Mouse (Mus musculus) embryonic stem cell, embryonic (primary cell): ENCODE results near the gene Rpl13a.

ENCODE experiments used
- CTCF ChIA-PET, 4 experiments: fragments of 300-600 bp in 2 of 4; fragments of 350-600 bp in 2 of 4; sonication (Branson Sonifier 250); formaldehyde crosslinking; loops; one replicate each; lab custom pipeline; 2022; ENCODE audit warnings: inconsistent platforms in 2 of 4; lab: Charles Lee
- POLR2A ChIA-PET, 4 experiments: fragments of 300-600 bp in 2 of 4; fragments of 350-600 bp in 2 of 4; sonication (Branson Sonifier 250); formaldehyde crosslinking; loops; one replicate each; lab custom pipeline; 2022; ENCODE audit warnings: antibody characterized with exemption in 4 of 4, inconsistent platforms in 1 of 4; lab: Charles Lee

Rpl13a gene

DNA sequence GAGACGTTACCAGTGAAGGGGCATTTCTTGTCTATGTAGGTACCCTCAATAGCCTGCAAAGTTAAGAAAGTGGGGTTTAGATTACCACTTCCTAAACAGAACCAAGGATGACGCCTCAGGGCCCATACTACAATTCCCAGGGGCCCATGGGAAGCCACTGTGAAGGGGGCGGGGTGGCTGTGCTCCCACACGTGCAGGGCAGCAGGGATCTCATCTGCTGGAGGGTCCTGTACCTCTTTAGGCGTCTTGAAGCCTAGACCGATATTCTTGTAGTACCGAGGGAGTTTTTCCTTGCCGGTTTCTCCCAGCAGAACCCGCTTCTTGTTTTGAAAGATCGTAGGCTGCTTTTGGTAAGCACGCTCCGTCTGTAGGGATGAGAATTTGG is 5.4 kb downstream of the Rpl13a start:
- POLR2A ChIA-PET: interaction anchor here (0.7 to 16.5 kb wide), 44 partner anchors 9 to 337 kb away, joined by 3 to 596 read pairs (median 5); partner anchors contain the start of genes Fcgrt (in 3 of the 4), Akt1s1 (in 2 of the 4), Aldh16a1 (in 2 of the 4) and Flt3l (in 2 of the 4)
- CTCF ChIA-PET: no interaction called here

- POLR2A ChIA-PET: interaction anchor here (0.6 to 16.5 kb wide), 36 partner anchors 7 to 520 kb away, joined by 3 to 596 read pairs (median 8); partner anchors contain the start of genes Fcgrt (in 3 of the 4), Flt3l (in 3 of the 4), Gm45713 (in 3 of the 4) and Akt1s1 (in 2 of the 4)
- CTCF ChIA-PET: no interaction called here
These were observed 5.9 kb downstream of the Rpl13a start for GRCm38 (mm10) chr7:45122561-45123185.

- ChIA-PET CTCF (interaction anchor here in 1 of 4 experiments (1.0 to 1.3 kb wide), 2 partner anchors 9 to 84 kb away, joined by 3 to 4 read pairs; no protein-coding TSS in a partner anchor), POLR2A (interaction anchor here (0.6 to 16.5 kb wide), 47 partner anchors 7 to 520 kb away, joined by 3 to 596 read pairs (median 6); partner anchors contain the start of genes Flt3l (in 3 of the 4), Gm45713 (in 3 of the 4), Rpl13a (in 3 of the 4) and Rras (in 3 of the 4))
These were observed 6.6 kb downstream of the Rpl13a start for GRCm38 (mm10) chr7:45121966-45122365.

DNA sequence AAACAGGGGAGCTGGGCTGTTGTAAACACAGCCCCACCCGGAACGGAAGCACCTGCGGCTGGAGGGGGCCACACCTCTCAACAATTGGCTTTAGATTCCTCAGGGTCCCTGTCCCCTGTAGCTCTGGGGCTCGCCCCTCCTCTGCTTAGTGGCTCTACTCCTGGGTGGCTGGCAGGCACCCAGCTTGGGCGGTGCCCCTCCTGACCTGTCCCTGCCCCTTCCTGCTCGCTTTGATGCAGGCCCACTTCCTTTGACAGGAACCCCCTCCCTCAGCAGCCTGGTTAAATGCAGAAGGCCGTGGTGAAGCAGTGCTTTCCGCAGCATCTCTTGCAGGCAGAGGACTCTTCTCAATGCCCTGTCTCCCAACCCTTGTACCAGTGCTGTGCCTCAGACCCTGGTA is 7.2 kb downstream of the Rpl13a start:
- ChIA-PET POLR2A (interaction anchor here (0.6 to 16.5 kb wide), 59 partner anchors 8 to 746 kb away, joined by 3 to 596 read pairs (median 5); partner anchors contain the start of genes Flt3l (in 3 of the 4), Gm45713 (in 3 of the 4), Rpl13a (in 3 of the 4) and Rras (in 3 of the 4)), CTCF (interaction anchor here in 1 of 4 experiments (1.0 to 1.3 kb wide), 2 partner anchors 9 to 83 kb away, joined by 3 to 4 read pairs; no protein-coding TSS in a partner anchor)

DNA sequence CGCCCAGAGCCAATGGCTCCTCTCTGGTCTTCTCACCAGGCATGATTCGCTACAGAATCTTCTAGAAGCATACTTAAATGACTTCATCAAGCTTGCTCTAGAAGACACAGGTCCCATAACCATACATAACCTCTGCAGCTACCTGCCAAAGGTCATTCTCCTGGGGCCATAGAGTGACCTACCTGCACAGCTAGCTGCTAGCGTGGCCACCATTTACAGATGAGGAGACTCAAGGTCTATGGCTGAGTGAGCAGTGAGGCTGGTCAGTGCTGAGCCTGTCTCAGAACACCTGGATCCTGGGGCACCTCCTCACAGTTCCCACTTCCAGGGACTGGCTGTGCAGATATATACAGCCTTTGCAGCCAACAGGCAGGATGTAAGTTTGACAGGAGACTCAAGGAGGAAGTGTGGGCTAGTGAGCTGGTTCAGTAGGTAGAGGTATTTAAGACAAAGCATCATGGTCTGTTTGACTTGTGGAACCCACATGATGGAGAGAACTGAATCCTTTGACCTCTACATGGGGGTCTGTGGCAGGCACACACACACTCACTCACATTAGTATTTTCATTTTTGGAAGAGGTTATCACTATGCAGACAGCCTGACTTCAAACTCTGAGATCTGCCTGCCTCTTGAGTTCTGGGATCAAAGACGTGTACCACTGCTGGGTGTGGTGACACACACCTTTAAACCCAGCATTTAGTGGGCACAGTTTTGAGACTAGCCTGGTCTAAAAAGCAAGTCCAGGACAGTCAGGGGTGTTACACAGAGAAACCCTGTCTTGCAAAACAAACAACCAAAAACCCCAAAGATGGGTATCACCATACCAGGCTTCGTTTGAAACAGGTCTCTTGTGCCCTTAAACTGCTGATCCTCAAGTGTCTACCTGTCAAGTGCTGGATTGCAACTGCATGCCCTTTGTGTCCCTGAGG is 8.5 kb downstream of the Rpl13a start:
- POLR2A ChIA-PET: interaction anchor here (0.6 to 16.5 kb wide), 58 partner anchors 9 to 523 kb away, joined by 3 to 596 read pairs (median 4); partner anchors contain the start of genes Fcgrt (in 3 of the 4), Rcn3 (in 3 of the 4), Rpl13a (in 3 of the 4) and Ppfia3 (in 2 of the 4)
- CTCF ChIA-PET: interaction anchor here in 2 of 4 experiments (0.8 to 1.3 kb wide), 3 partner anchors 17 to 82 kb away, joined by 3 to 4 read pairs (median 3); no protein-coding TSS in a partner anchor

DNA sequence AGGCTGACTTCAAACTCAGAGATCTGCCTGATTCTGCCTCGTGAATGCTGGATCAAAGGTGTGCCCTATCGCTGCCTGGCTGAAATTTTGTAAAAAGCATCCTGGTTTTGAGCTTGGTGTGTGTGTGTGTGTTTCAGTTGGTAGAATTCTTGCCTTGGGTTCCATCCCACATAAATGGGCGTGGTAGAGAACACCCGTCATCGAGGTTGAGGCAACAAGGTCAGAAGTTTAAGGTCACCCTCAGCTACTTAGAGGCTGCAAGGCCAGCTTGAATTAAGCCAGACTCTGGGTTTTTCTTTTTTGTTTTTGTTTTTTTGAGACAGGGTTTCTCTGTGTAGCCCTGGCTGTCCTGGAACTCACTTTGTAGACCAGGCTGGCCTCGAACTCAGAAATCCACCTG is 10.2 kb downstream of the Rpl13a start:
- ChIA-PET POLR2A (interaction anchor here (0.6 to 16.5 kb wide), 34 partner anchors 7 to 579 kb away, joined by 3 to 596 read pairs (median 4); partner anchors contain the start of genes Fcgrt (in 3 of the 4), Rpl13a (in 3 of the 4), Rcn3 (in 2 of the 4) and Aldh16a1 (in 1 of the 4)), CTCF (interaction anchor here in 1 of 4 experiments (1.3 kb wide), 1 partner anchor 44 kb away, joined by 3 read pairs; no protein-coding TSS in a partner anchor)

- ChIA-PET POLR2A (interaction anchor here (0.6 to 16.5 kb wide), 28 partner anchors 8 to 244 kb away, joined by 3 to 596 read pairs (median 5); partner anchors contain the start of genes Fcgrt (in 3 of the 4), Rpl13a (in 3 of the 4), Rcn3 (in 2 of the 4) and Ccdc155 (in 1 of the 4)), CTCF (no interaction called here)
These were observed 11.0 kb downstream of the Rpl13a start for GRCm38 (mm10) chr7:45117566-45117965.

- CTCF ChIA-PET: interaction anchor here in 2 of 4 experiments (0.6 to 1.6 kb wide), 4 partner anchors 8 to 85 kb away, joined by 3 to 6 read pairs (median 4); partner anchors contain the start of genes Aldh16a1 (in 1 of the 2) and Pih1d1 (in 1 of the 2)
These were observed 15.1 kb downstream of the Rpl13a start for GRCm38 (mm10) chr7:45113476-45113875.

GRCm38 (mm10) chr7:45112529-45112928 is 16.0 kb downstream of the Rpl13a start:
- ChIA-PET CTCF (interaction anchor here in 2 of 4 experiments (0.6 to 1.6 kb wide), 3 partner anchors 9 to 850 kb away, joined by 3 to 4 read pairs (median 3); no protein-coding TSS in a partner anchor), POLR2A (interaction anchor here (0.5 to 15.2 kb wide), 23 partner anchors 8 to 347 kb away, joined by 3 to 596 read pairs (median 4); partner anchors contain the start of genes Fcgrt (in 3 of the 4), Rpl13a (in 2 of the 4), Rps11 (in 2 of the 4) and Aldh16a1 (in 1 of the 4))

More at GRCm38 (mm10) chr7:45113476-45113875, 15.1 kb downstream of the Rpl13a start:
- POLR2A ChIA-PET: interaction anchor here (0.6 to 15.2 kb wide), 26 partner anchors 7 to 455 kb away, joined by 3 to 596 read pairs (median 4); partner anchors contain the start of genes Fcgrt (in 3 of the 4), Rps11 (in 3 of the 4), Aldh16a1 (in 2 of the 4) and Pih1d1 (in 2 of the 4)

DNA sequence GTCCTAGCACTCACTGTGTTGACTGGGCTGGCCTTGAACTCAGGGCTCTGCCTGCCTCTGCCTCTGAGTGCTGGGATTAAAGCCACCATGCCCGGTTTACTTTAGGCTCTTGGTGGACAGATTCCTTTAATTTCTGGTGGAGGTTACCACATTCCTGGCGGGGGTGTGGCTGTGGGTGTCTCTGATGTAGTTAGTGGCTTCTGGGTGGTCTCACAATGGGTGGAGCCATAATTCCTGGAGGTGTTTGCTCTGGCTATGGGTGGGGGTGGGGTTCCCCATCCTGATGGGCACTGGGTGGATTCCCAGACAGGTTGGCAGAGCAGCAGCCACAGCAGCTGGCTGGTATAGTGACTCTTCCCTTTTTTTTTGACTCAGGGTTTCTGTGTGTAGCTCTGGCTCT is 16.6 kb downstream of the Rpl13a start:
- ChIA-PET POLR2A (interaction anchor here (0.6 to 15.2 kb wide), 31 partner anchors 8 to 231 kb away, joined by 3 to 596 read pairs (median 4); partner anchors contain the start of genes Fcgrt (in 3 of the 4), Rpl13a (in 3 of the 4), Rps11 (in 2 of the 4) and Aldh16a1 (in 1 of the 4)), CTCF (interaction anchor here in 3 of 4 experiments (1.1 to 1.6 kb wide), 3 partner anchors 9 to 849 kb away, joined by 3 to 4 read pairs (median 3); no protein-coding TSS in a partner anchor)

DNA sequence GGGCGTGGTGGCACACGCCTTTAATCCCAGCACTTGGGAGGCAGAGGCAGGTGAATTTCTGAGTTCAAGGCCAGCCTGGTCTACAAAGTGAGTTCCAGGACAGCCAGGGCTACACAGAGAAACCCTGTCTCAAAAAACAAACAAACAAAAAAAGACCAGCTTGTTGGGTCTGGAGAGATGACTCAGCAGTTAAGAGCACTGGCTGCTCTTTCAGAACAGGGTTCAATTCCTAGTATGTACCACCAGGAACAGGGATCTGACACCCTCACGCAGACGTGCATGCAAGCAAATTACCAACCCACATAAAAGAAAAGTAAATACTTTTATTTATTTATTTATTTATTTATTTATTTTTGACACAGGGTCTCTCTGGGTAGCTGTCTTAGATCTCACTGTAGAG is 18.5 kb downstream of the Rpl13a start:
- CTCF ChIA-PET: interaction anchor here in 1 of 4 experiments (0.6 to 1.0 kb wide), 3 partner anchors 42 to 805 kb away, joined by 3 to 5 read pairs (median 3); no protein-coding TSS in a partner anchor
- POLR2A ChIA-PET: interaction anchor here (0.7 to 15.2 kb wide), 17 partner anchors 10 to 93 kb away, joined by 3 to 596 read pairs (median 6); partner anchors contain the start of genes Rcn3 (in 3 of the 4), Rpl13a (in 2 of the 4), Rps11 (in 2 of the 4) and Aldh16a1 (in 1 of the 4)

GRCm38 (mm10) chr7:45107052-45107645 is 21.4 kb downstream of the Rpl13a start:
- ChIA-PET CTCF (interaction anchor here in 3 of 4 experiments (0.6 to 2.9 kb wide), 15 partner anchors 8 to 860 kb away, joined by 3 to 16 read pairs (median 4); partner anchors contain the start of genes Aldh16a1 (in 1 of the 3), Flt3l (in 1 of the 3), Gm45713 (in 1 of the 3) and Rcn3 (in 1 of the 3)), POLR2A (interaction anchor here (0.6 to 15.2 kb wide), 36 partner anchors 8 to 1394 kb away, joined by 3 to 596 read pairs (median 4); partner anchors contain the start of genes Rcn3 (in 3 of the 4), Aldh16a1 (in 2 of the 4), Rpl13a (in 2 of the 4) and Rps11 (in 2 of the 4))

DNA sequence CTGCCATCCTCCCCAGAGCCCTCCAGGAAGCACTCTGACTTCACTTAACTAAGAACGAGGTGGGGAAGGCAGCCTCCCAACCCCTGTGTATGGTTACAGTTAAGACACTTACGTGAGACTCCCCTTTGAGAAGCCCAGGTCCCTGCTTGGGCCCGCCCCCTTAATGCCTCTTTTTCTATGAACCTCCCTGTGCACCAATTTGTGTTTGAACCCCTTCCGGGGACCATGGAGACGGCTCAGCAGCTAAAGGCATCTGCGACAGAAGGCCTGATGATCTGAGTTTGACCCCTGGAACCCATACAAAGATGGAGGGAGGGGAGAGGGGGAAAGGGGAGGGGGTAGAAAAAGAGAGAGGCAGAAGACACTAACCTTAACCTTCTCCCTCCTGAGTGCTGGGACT is 22.1 kb downstream of the Rpl13a start:
- CTCF ChIA-PET: interaction anchor here (0.6 to 2.9 kb wide), 9 partner anchors 21 to 396 kb away, joined by 3 to 16 read pairs (median 4); partner anchors contain the start of genes Aldh16a1 (in 1 of the 4), Flt3l (in 1 of the 4) and Gm45713 (in 1 of the 4)
- POLR2A ChIA-PET: interaction anchor here (0.6 to 15.2 kb wide), 27 partner anchors 8 to 559 kb away, joined by 3 to 596 read pairs (median 5); partner anchors contain the start of genes Aldh16a1 (in 2 of the 4), Rcn3 (in 2 of the 4), Rpl13a (in 2 of the 4) and Rps11 (in 2 of the 4)

GRCm38 (mm10) chr7:45105491-45105890 is 23.1 kb downstream of the Rpl13a start:
- POLR2A ChIA-PET: interaction anchor here (0.6 to 15.2 kb wide), 22 partner anchors 7 to 454 kb away, joined by 3 to 596 read pairs (median 6); partner anchors contain the start of genes Aldh16a1 (in 2 of the 4), Pih1d1 (in 2 of the 4), Rcn3 (in 2 of the 4) and Rpl13a (in 2 of the 4)
- CTCF ChIA-PET: interaction anchor here in 1 of 4 experiments (0.7 to 2.9 kb wide), 4 partner anchors 24 to 192 kb away, joined by 3 to 16 read pairs (median 5); partner anchors contain the start of genes Flt3l and Gm45713

GRCm38 (mm10) chr7:45104941-45105340 is 23.6 kb downstream of the Rpl13a start:
- POLR2A ChIA-PET: interaction anchor here in 3 of 4 experiments (0.5 to 15.2 kb wide), 21 partner anchors 9 to 455 kb away, joined by 3 to 596 read pairs (median 7); partner anchors contain the start of genes Rcn3 (in 3 of the 3), Aldh16a1 (in 2 of the 3), Pih1d1 (in 2 of the 3) and Rpl13a (in 2 of the 3)
- CTCF ChIA-PET: interaction anchor here in 1 of 4 experiments (1.2 to 2.9 kb wide), 3 partner anchors 23 to 37 kb away, joined by 3 to 16 read pairs (median 8); no protein-coding TSS in a partner anchor
